Mouse (Mus musculus) midbrain, postnatal 0 days (tissue): ENCODE measurements around the gene Dtnb. TPM values are rescaled to one million over a fixed set of nuclear protein-coding genes. Genes with fewer than 3 reads are reported as not detected.

Experiments
- ATAC-seq: fragments of 200-750 bp; cut with Nextera tagmentation; 2 replicates; pipeline ENCODE4 v1.8.0; 2017; ENCODE audit warnings: moderate number of reproducible peaks, mild to moderate bottlenecking, moderate TSS enrichment, moderate library complexity; ENCODE audit not compliant: low FRiP score
- DNase-seq: peaks from one replicate; pipeline ENCODE4 v3.0.0-alpha.2; 2015; ENCODE audit warnings: low spot score
- H3K27ac ChIP-seq: fragments of 300-500 bp; sonication (generic); 2 replicates; pipeline ENCODE4 v1.5.1; 2014; ENCODE audit warnings: low read depth, mild to moderate bottlenecking, low read length, mixed read lengths
- H3K27me3 ChIP-seq: fragments of 300-500 bp; sonication (generic); 2 replicates; pipeline ENCODE4 v1.6.1; 2014; ENCODE audit warnings: low read length, control low read depth, mixed read lengths; ENCODE audit not compliant: insufficient read depth
- H3K36me3 ChIP-seq: fragments of 300-500 bp; sonication (generic); 2 replicates; pipeline ENCODE4 v1.6.1; 2014; ENCODE audit warnings: low read length, control low read depth, mixed read lengths; ENCODE audit not compliant: insufficient read depth
- H3K4me1 ChIP-seq: fragments of 300-500 bp; sonication (generic); 2 replicates; pipeline ENCODE4 v1.6.1; 2014; ENCODE audit warnings: mild to moderate bottlenecking, control low read depth, antibody characterized with exemption, low read length, mixed read lengths; ENCODE audit not compliant: insufficient read depth
- H3K4me2 ChIP-seq: fragments of 300-500 bp; sonication (generic); 2 replicates; pipeline ENCODE4 v1.6.1; 2014; ENCODE audit warnings: low read depth, mild to moderate bottlenecking, low read length, mixed read lengths; ENCODE audit not compliant: poor library complexity, severe bottlenecking
- H3K4me3 ChIP-seq: fragments of 300-500 bp; sonication (generic); 2 replicates; pipeline ENCODE4 v1.5.1; 2014; ENCODE audit warnings: low read depth, mild to moderate bottlenecking, low read length, moderate library complexity
- H3K9ac ChIP-seq: fragments of 300-500 bp; sonication (generic); replicated peaks from 2 replicates; pipeline ENCODE4 v1.6.1; 2014; ENCODE audit warnings: mild to moderate bottlenecking, low read length, moderate library complexity, mixed read lengths; ENCODE audit not compliant: poor library complexity, severe bottlenecking
- H3K9me3 ChIP-seq: fragments of 300-500 bp; sonication (generic); 2 replicates; pipeline ENCODE4 v1.6.1; 2016; ENCODE audit warnings: low read length, control low read depth
- CTCF ChIP-seq: IDR thresholded peaks from 2 replicates; pipeline ENCODE4 v1.5.1; 2016; ENCODE audit warnings: antibody characterized with exemption, mild to moderate bottlenecking
- WGBS: fragments of 180-500 bp; shearing (Covaris S2); extraction: QIAGEN DNeasy Blood & Tissue Kit; methylation state at CpG from one replicate; pipeline ENCODE4 v1.1.7; 2014; 5-methylcytosine and 5-hydroxymethylcytosine counted together
- polyA plus RNA-seq: library from polyadenylated mRNA; unstranded; fragments of >200 nt; fragmentation: Nextera tagmentation; extraction: Ambion mirVana; gene quantifications from 2 replicates; pipeline ENCODE4 v1.2.1, GENCODE M21; 2015
- total RNA-seq: library from RNA; depleted of rRNA; stranded (reverse); fragments of >200 nt; gene quantifications from 2 replicates; pipeline ENCODE4 v1.2.3, GENCODE M21; 2014

The Dtnb gene
- total and polyA plus RNA-seq, 2 experiments from 2014 or later: 52.0 to 57.3 TPM

- no peak overlapping the region for H3K9ac ChIP-seq
- no peak overlapping the region for H3K4me2 ChIP-seq
- H3K36me3 ChIP-seq: no peaks in the 10 kb centered on the region
- ATAC-seq (no peak), DNase-seq (peak; percentile 42)
- WGBS: 43% methylated on average over 1 of the region's 1 CpGs
- no peak overlapping the region for H3K27ac ChIP-seq
- H3K4me3 ChIP-seq: no peak overlapping the region
- H3K27me3 ChIP-seq: no peaks in the 10 kb centered on the region
- H3K9me3 ChIP-seq: no peaks in the 10 kb centered on the region
- no peak for TF ChIP-seq CTCF
- peaks cover 19% of the 10 kb centered on the region for H3K4me1 ChIP-seq
These were observed 215.4 kb downstream of the Dtnb start for GRCm38 (mm10) chr12:3787541-3787940.

DNA sequence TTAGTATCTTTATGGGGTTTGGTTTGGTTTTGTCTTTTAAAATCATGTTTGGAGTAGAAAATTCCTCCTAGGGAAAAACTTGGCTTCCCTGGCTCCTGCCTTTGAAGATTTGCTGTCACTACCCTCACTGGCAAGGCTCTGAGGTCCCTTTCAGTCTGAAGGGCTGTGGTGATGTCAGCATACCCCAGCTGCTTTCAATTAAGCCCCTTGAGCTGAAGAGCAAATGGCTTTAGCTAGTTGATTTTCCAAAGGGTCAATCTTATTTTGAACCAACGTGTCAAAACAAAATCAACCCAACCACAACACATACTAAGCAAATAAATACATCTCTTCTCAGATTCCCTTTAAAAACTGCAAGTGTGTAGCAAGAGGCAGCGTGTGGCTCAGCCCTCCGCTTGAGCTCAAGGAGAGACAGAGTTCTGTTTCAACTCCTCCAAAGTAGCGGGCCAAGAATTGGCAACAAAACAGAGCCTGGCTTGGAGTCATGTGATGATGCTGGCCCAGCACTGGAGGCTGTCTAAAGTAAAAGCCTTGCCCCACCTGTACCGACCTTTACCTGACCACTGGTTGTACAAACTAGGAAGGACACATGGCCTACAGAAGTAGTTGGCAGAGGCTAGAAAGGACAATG, 216.4 kb downstream of the Dtnb start:
- no peaks in the 10 kb centered on the region for H3K36me3 ChIP-seq
- no peaks in the 10 kb centered on the region for H3K9me3 ChIP-seq
- no peak for DNase-seq
- no peaks in the 10 kb centered on the region for H3K27me3 ChIP-seq
- no peak for TF ChIP-seq CTCF
- no peak overlapping the region for H3K4me2 ChIP-seq
- no peak for ATAC-seq
- H3K4me3 ChIP-seq: no peak overlapping the region
- no peak overlapping the region for H3K9ac ChIP-seq
- H3K27ac ChIP-seq: no peak overlapping the region; the same call in 1 of the 2 replicates
- H3K4me1 ChIP-seq: peaks cover 9% of the 10 kb centered on the region
- 56% methylated on average over 5 of the region's 5 CpGs for WGBS

DNA sequence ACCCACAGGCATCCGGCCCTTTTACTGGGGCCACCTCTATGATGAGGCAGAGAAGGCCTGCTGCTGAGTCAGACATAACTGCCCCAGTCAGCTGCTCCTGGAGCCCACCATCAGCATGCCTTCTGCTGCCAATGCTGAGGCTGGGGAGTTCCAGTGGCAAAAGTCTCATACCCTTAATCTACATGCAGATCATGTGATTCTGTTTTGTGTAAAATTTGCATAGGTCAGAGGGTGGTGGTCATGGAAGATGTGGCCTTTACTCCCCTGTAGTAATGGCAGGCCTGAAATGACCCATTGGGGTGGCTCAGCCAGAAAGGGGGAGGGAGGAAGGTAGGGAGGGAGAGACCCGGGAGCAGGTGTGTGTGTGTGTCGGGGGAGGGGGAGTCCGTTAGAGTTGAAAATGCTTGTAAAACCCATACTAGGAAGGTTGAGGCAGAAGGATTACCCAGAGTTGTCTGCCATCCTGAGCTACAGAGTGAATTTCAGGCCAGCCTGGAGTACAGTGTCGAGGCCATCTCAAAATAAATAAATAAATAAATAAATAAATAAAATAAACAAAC, 217.5 kb downstream of the Dtnb start:
- 72% methylated on average over 5 of the region's 5 CpGs for WGBS
- no peak for ATAC-seq
- no peak for DNase-seq
- H3K27ac ChIP-seq: no peak overlapping the region
- no peaks in the 10 kb centered on the region for H3K36me3 ChIP-seq
- no peak for TF ChIP-seq CTCF
- no peak overlapping the region for H3K9ac ChIP-seq
- no peak overlapping the region for H3K4me2 ChIP-seq
- no peak overlapping the region for H3K4me3 ChIP-seq
- no peaks in the 10 kb centered on the region for H3K27me3 ChIP-seq
- no peaks in the 10 kb centered on the region for H3K9me3 ChIP-seq
- 0 out of 2 replicates have a peak, but pooled peaks cover 2% of the 10 kb centered on the region for H3K4me1 ChIP-seq

DNA sequence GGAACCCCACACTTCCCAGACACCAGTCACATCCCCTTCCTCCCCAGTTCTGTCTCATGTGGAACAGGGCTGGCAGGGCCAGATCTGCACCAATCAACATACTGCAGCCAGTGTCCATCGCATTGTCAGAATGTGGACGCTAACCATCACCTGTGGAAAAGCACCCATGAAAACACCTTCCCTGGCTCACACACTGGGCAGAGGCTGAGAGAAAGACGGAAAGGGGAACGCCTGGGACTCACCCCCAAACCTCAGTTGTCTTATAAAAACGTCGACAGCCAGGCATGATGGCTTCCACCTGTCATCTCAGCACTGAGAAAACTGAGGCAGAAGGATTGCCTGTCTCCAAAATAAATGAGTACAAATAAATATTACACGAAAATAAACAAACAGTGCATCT, 219.1 kb downstream of the Dtnb start:
- Histone ChIP-seq H3K4me2 (peak overlapping the region; percentile 53), H3K4me1 (0 out of 2 replicates have a peak, but pooled peaks cover 2% of the 10 kb centered on the region), H3K9ac (no peak overlapping the region; the same call in 1 of the 2 replicates), H3K27me3 (no peaks in the 10 kb centered on the region), H3K9me3 (no peaks in the 10 kb centered on the region), H3K27ac (no peak overlapping the region), H3K4me3 (peak overlapping the region; percentile 26; the same call in 1 of the 2 replicates), H3K36me3 (no peaks in the 10 kb centered on the region)
- DNase-seq (no peak), ATAC-seq (no peak; the same call in 1 of the 2 replicates)
- no peak for TF ChIP-seq CTCF
- 58% methylated on average over 7 of the region's 7 CpGs for WGBS

- Histone ChIP-seq H3K27ac (peak overlapping the region; percentile 55; the same call in 1 of the 2 replicates), H3K27me3 (no peaks in the 10 kb centered on the region), H3K4me1 (0 out of 2 replicates have a peak, but pooled peaks cover 2% of the 10 kb centered on the region), H3K4me3 (peak overlapping the region; percentile 26), H3K36me3 (no peaks in the 10 kb centered on the region), H3K9ac (peak overlapping the region; percentile 36; the same call in 1 of the 2 replicates), H3K4me2 (peak overlapping the region; percentile 53), H3K9me3 (no peaks in the 10 kb centered on the region)
- peak; percentile 97 for DNase-seq
- WGBS: under 1% methylated on average over 22 of the region's 22 CpGs
- peak; percentile 91 for ATAC-seq
- TF ChIP-seq CTCF: peak; percentile 98
These were observed 219.6 kb downstream of the Dtnb start for GRCm38 (mm10) chr12:3791732-3792131.

GRCm38 (mm10) chr12:3792248-3792647, 220.1 kb downstream of the Dtnb start:
- ATAC-seq: peak; percentile 39
- H3K27ac ChIP-seq: peak overlapping the region; percentile 55; the same call in 1 of the 2 replicates
- WGBS: 20% methylated on average over 8 of the region's 8 CpGs

More at GRCm38 (mm10) chr12:3792248-3792647, 220.1 kb downstream of the Dtnb start:
- Histone ChIP-seq H3K9me3 (no peaks in the 10 kb centered on the region), H3K4me2 (peak overlapping the region; percentile 53), H3K4me1 (0 out of 2 replicates have a peak, but pooled peaks cover 1% of the 10 kb centered on the region), H3K36me3 (no peaks in the 10 kb centered on the region), H3K9ac (0 out of 2 replicates have a peak overlapping the region, but pooled peaks have one; percentile 36), H3K4me3 (peak overlapping the region; percentile 26), H3K27me3 (no peaks in the 10 kb centered on the region)
- DNase-seq: no peak
- no peak for TF ChIP-seq CTCF
